Mouse (Mus musculus) frontal cortex, adult 2 months (tissue): ENCODE data around the gene Cadps2. TPM values are rescaled to one million over a fixed set of nuclear protein-coding genes. Genes with fewer than 3 reads are reported as not detected.

ENCODE experiments used
- DNase-seq, 2 experiments: peaks; one replicate each; pipeline ENCODE4 v3.0.0; 2022; ENCODE audit warnings: low spot score in 1 of 2; ENCODE audit errors: extremely low spot score in 1 of 2
- polyA plus RNA-seq: library from polyadenylated mRNA; depleted of rRNA; stranded (reverse); fragments of >200 nt; gene quantifications from 2 replicates; pipeline ENCODE4 v1.2.3, GENCODE M21; 2012

The Cadps2 gene
- polyA plus RNA-seq, 1 experiment: 29.4 TPM

GRCm38 (mm10) chr6:23383004-23383347 is 456.2 kb downstream of the Cadps2 start:
- no peak for DNase-seq

DNA sequence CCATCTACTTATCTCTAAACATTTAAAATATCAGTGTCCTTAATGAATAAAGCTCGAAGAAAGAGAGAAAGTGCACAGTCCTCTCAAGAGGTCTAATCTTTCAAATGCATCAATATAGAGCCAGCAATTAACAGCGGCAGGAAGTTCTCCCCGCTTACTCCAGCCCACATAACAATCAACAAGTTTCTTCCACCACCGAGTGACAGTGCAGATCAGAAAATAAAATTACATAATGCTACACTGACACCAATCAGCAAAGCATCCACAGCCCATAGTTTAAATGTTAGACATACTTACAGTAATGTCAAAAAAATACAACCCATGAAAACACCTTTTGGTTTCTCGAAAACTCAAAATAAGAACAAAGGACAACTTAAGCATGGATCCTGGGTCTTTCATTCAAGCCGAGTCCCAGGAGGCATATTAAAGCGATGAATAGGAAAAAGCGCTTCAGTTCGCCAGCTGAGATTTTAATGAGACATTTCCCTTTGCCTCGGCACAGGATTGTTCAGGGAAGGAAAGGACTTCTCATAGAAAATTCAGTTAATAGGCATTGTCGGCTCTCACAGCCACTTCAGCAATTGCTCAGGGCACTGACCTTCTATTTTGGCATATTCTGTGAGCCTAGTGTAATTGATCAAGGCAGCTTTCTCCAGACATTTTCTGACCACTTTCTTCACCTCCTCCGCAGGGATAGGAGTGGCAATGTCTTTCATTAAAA is 456.8 kb downstream of the Cadps2 start:
- DNase-seq: no peak

GRCm38 (mm10) chr6:23376327-23376726 is 462.9 kb downstream of the Cadps2 start:
- DNase-seq: no peak

DNA sequence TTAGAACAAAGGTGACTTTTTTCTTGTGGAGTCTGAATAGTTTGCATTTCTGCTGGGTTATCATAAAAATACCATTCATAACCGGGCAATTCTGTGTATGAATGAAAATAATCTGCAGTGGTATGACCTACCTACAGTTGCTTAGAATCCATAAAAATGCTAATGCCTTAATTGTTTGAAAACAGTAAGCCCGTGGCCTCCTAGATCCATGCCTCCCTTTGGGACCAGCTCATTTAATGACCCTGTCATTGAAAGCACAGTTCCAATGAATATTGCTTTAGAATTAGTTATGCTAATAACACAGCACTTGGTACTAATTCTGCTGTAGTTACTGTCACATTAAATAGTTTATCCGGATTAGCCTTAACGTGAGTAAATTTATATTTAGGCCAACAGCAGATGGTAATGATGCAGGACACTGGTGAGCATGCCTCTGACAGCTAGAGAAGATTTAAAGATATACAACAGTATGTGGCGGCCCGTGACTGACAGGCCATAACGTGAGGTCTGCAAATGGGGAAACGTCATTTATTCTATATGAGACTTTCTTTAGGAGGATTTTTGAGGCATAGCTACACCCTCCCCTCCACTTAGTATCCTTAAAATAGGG is 477.3 kb downstream of the Cadps2 start:
- DNase-seq: no peak

DNA sequence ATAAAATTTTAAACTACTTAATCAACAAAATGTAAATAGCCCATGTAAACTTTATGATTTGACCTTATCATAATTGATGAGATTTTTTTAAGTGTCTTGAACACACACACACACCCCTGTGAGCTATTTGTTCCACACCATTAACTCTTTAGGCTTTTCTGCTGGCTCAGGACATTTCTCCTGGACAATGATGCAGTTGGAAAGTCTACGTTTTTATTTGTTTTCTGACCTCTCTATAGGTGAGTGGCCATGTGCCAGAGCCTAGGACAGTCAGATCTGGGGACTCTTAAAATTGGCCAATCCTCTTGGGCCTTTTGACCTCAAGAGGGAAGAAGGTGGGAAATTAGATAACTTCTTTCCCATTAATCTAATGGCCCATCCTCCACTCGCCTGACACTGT is 478.6 kb downstream of the Cadps2 start:
- no peak for DNase-seq

DNA sequence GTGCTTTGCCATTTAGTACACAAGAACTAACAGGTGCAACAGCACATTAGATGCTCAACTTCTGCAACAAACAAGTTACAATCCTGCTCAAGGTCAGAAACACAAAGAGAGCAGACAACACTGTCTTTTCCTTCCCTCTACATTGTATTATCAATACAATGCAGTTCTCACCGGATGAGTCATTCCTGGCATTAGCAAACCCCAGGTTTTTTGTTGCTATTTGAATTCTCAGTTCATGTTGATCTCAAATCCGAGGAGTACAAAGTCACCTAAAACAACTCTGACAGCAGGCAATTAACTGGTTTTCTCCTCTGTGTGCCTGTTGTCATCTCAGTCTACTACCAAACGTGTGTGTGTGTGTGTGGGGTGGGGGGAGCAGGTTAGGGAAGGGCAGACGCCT is 483.1 kb downstream of the Cadps2 start:
- DNase-seq: no peak

- no peak for DNase-seq
Observed at GRCm38 (mm10) chr6:23353480-23353879, 485.7 kb downstream of the Cadps2 start.

GRCm38 (mm10) chr6:23337411-23338063 is 501.7 kb downstream of the Cadps2 start:
- DNase-seq: no peak

DNA sequence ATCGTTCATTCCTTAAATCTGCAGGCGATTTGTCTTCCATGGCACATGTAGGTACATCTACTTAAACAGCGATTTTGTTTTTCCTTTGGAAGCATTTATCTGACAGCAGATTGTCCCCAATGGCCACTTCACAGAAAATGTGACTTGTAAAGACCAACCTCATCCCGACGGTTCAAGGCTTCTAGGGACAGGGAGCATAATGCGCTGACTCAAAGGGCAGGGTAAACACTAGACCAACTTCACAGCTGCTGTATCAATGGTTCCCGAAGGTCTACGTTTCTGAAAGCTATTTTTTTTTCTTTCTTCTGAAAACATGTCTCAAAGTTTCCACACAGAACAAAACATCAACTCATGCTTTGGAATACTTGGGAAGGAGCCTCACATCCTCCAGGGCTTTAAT is 524.3 kb downstream of the Cadps2 start:
- no peak for DNase-seq

GRCm38 (mm10) chr6:23314291-23314690 is 524.9 kb downstream of the Cadps2 start:
- no peak for DNase-seq

DNA sequence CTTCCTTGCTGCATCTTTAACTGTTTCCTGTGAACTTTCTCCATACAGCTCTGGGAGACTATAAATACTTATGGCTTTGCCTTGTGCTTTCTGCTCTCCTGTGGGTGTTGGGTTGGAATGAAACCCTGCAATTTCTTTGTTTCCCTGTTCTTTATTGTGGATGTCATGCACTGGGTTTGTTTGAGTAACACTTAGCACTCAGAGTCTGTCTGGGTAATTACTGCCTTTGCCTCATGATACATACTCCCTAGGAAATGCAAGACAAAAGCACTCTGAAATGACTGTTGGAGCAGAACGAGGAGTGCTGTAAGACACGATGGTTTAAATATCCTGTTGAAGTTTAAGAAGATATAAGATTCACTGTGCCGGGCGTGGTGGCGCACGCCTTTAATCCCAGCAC is 533.2 kb downstream of the Cadps2 start:
- DNase-seq: no peak

DNA sequence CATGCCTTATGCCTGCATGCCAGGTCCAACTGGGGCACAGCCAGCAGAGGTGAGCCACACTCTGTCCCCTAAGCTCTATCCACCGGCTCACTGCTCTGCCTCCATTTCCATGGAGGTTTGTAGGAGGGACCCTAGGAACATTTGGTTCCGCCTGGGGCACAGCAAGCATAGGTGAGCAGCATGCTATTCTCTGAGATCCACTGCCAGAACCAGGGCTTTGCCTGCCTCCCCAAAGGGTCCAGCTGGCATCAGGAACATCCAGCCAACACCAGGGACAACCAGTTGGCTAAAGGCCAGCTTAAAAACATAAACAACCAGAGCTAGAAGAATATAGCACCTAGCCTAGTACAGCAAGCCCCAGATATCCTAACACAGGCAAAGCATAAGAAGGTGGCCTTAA is 540.6 kb downstream of the Cadps2 start:
- DNase-seq: no peak

- DNase-seq: no peak
Observed at GRCm38 (mm10) chr6:23294685-23295084, 544.5 kb downstream of the Cadps2 start.

DNA sequence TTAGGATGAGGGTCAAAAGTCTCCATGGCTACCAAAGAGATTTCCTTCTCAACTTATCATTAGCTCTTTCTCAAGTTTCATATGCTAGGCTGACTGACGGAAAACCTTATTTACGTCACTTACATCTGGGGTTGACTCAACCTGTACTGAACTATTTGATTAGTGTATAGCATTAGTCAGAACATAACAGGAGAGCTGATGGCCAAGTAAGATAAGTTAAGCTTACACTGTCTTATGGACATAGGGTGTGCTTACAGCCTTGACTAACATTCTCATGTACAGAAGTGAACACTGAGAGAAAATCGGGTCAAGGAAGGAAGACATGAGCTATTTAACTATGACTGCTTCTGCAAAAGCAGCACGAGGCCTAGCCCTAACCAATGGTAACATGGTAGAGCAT is 550.5 kb downstream of the Cadps2 start:
- no peak for DNase-seq

- no peak for DNase-seq
Observed at GRCm38 (mm10) chr6:23281514-23281820, 557.8 kb downstream of the Cadps2 start.

DNA sequence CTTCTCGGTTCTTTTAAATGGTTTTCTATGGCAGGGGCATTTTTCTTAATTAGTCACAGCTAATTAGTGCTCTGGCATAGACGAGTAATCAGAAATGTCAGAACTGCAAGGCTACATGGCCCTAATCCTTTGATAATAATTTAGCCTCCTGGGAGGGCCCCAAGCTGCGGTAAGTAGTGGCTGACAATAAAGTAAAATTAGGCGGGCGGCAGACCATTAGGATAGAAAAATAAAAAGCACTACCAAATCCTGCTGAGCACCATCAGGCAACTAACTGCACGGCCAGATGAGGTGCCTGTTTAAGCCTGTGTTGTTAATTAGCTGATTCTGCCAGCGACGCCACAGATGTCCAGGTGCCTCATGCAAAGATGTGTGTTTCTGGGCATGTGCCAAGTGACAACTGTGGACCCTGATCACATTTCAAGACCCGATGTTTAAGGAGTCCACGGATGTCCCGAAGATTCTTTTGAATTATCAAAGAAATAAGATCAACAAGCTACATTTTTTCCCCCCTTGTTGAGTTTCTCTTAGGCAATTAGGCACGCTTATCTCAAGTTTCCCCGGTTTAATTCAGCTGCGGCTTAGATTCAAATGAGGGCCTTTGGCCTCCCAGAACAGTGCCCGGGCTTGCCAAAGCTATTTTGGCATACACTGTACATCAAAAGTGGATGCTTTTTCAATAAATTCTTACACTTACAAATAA is 558.3 kb downstream of the Cadps2 start:
- DNase-seq: no peak

DNA sequence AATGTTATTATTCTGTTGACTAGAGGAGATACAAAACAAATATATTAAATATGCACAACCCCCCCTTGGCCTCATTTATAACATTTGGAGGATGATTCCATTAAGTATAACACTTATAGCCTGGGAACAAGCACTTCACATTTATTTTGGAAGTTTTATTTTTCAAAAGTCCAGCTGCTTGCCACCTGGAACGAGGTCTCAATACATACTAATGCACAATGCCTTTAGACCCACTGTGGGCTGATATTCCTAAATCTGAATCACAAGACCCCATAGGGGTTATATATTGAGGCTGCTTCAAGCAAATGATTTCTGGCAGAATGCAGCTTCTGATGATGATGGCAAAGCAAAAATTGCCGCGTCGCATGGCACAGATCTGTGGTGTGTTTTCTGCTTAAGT is 565.7 kb downstream of the Cadps2 start:
- DNase-seq: no peak

- no peak for DNase-seq
Observed at GRCm38 (mm10) chr6:23272979-23273378, 566.2 kb downstream of the Cadps2 start.

DNA sequence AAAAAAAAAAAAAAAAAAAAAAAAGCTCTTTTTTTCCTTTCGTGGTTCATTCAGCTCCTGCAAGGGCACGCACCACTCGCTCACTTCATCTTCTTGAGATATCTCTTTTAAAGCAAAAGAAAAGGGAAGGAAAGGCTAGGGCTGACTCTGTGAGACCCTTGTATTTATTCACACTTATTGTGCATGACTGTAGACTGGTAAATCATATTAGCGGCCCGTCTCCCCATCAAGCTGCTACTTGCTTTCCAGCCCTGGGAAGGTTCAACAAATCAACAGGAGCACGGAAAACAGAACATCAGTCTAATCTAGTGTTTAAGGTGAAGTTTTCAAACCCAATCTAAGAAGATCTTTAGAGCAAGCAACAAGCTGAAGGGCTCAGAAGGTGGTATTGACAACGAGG is 566.7 kb downstream of the Cadps2 start:
- no peak for DNase-seq

DNA sequence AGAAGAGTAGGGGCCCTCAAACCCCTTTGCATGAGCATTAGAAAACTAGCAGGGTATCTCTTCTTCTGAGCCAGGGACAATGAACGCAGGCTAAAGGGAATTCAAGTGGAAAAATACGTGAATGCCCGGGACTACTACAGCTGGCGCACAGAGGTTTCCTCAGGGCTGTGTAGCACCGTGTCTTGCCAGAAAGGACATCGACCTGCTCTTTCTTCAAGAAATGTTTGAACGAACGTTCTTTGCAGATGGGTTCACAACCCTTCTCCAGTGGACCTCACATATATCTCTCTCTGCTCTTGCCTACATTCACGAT is 578.5 kb downstream of the Cadps2 start:
- no peak for DNase-seq

- no peak for DNase-seq
Observed at GRCm38 (mm10) chr6:23260016-23260737, 579.0 kb downstream of the Cadps2 start.
